Mouse (Mus musculus): ENCODE results near the gene Cphx2.
"Not testable (repeated sequence)": the region's sequence is repeated elsewhere in the genome, so short reads cannot be mapped to it uniquely, and the experiment has no call there.

DNA sequence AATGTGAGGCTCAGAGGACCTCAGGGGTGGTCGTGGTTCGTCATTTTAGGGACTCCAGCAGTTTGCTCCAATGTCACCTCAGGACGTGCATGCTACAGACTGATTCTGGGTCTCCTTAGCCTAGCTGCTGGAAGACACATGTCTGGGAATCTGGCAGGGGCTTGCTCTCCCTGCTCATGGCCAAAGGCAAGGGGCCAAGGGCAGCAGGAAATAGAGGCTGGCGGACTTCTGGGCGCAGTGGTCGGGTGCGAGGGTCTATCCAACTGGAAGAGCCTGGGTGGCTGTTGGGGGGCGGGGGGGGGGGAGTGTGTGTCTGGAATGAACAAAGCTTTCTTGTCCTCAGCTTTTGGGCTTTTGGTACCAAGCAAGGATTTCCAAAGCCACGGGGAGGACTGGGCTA, 32.5 kb upstream of the Cphx2 start:
- TF ChIP-seq CTCF (IDR thresholded peaks at IDR 0.05; ENCODE audit: low read depth, low read length); POLR2A (IDR thresholded peaks at IDR 0.05; ENCODE audit: insufficient read depth, low read length); EP300 (IDR thresholded peaks at IDR 0.05; ENCODE audit: insufficient read depth, low read depth, low read length): not testable (repeated sequence)

Measured in ES-Bruce4 (cell line).